Mouse (Mus musculus) erythroblast, embryonic 14.5 days (primary cell): ENCODE measurements around the gene Lyg1.

Source experiments
- GATA1 ChIP-seq: IDR thresholded peaks from 2 replicates; pipeline ENCODE4 v1.6.1; 2012; ENCODE audit warnings: low read length, inconsistent platforms, mixed read lengths
- TAL1 ChIP-seq: IDR thresholded peaks from 3 replicates; pipeline ENCODE4 v1.6.1; 2012; ENCODE audit warnings: low read length, inconsistent platforms, mixed read lengths

GRCm38 (mm10) chr1:37977303-37977702, 19.7 kb upstream of the Lyg1 start:
- TF ChIP-seq GATA1, result no peak
- no peak for TF ChIP-seq TAL1
